Mouse (Mus musculus) hindbrain, embryonic 16.5 days (tissue): ENCODE data around the gene Pacsin1. TPM values are rescaled to one million over a fixed set of nuclear protein-coding genes. Genes with fewer than 3 reads are reported as not detected.

ENCODE experiments used
- ATAC-seq: fragments of 200-750 bp; cut with Nextera tagmentation; 2 replicates; pipeline ENCODE4 v1.8.0; 2017; ENCODE audit warnings: moderate TSS enrichment, moderate library complexity
- H3K27ac ChIP-seq: fragments of 300-500 bp; sonication (generic); 2 replicates; pipeline ENCODE4 v1.5.1; 2014; ENCODE audit warnings: low read depth, mild to moderate bottlenecking, control low read depth, low read length, moderate library complexity
- H3K27me3 ChIP-seq: fragments of 300-500 bp; sonication (generic); replicated peaks from 2 replicates; pipeline ENCODE4 v1.6.1; 2014; ENCODE audit warnings: low read length; ENCODE audit not compliant: control insufficient read depth, insufficient read depth
- H3K36me3 ChIP-seq: fragments of 300-500 bp; sonication (generic); 2 replicates; pipeline ENCODE4 v1.6.1; 2014; ENCODE audit warnings: mild to moderate bottlenecking, low read length, moderate library complexity, mixed read lengths; ENCODE audit not compliant: control insufficient read depth, insufficient read depth
- H3K4me1 ChIP-seq: fragments of 300-500 bp; sonication (generic); 2 replicates; pipeline ENCODE4 v1.6.1; 2014; ENCODE audit warnings: low read depth, low read length; ENCODE audit not compliant: control insufficient read depth, insufficient read depth
- H3K4me2 ChIP-seq: fragments of 300-500 bp; sonication (generic); 2 replicates; pipeline ENCODE4 v1.6.1; 2014; ENCODE audit warnings: mild to moderate bottlenecking, low read length, control low read depth, moderate library complexity
- H3K4me3 ChIP-seq: fragments of 300-500 bp; sonication (generic); 2 replicates; pipeline ENCODE4 v1.5.1; 2014; ENCODE audit warnings: mild to moderate bottlenecking, low read length, control low read depth, moderate library complexity
- H3K9ac ChIP-seq: fragments of 300-500 bp; sonication (generic); 2 replicates; pipeline ENCODE4 v1.6.1; 2014; ENCODE audit warnings: low read depth, mild to moderate bottlenecking, control low read depth, low read length, moderate library complexity
- H3K9me3 ChIP-seq: fragments of 300-500 bp; sonication (generic); 2 replicates; pipeline ENCODE4 v1.6.1; 2014; ENCODE audit warnings: mild to moderate bottlenecking, low read length, moderate library complexity; ENCODE audit not compliant: control insufficient read depth
- WGBS: fragments of 180-500 bp; shearing (Covaris S2); extraction: QIAGEN DNeasy Blood & Tissue Kit; methylation state at CpG from one replicate; pipeline ENCODE4 v1.1.7; 2014; 5-methylcytosine and 5-hydroxymethylcytosine counted together
- polyA plus RNA-seq: library from polyadenylated mRNA; unstranded; fragments of >200 nt; fragmentation: Nextera tagmentation; extraction: Ambion mirVana; gene quantifications from 2 replicates; pipeline ENCODE4 v1.2.1, GENCODE M21; 2015

The Pacsin1 gene
- polyA plus RNA-seq, 1 experiment from 2014 or later, result 77.9 TPM

DNA sequence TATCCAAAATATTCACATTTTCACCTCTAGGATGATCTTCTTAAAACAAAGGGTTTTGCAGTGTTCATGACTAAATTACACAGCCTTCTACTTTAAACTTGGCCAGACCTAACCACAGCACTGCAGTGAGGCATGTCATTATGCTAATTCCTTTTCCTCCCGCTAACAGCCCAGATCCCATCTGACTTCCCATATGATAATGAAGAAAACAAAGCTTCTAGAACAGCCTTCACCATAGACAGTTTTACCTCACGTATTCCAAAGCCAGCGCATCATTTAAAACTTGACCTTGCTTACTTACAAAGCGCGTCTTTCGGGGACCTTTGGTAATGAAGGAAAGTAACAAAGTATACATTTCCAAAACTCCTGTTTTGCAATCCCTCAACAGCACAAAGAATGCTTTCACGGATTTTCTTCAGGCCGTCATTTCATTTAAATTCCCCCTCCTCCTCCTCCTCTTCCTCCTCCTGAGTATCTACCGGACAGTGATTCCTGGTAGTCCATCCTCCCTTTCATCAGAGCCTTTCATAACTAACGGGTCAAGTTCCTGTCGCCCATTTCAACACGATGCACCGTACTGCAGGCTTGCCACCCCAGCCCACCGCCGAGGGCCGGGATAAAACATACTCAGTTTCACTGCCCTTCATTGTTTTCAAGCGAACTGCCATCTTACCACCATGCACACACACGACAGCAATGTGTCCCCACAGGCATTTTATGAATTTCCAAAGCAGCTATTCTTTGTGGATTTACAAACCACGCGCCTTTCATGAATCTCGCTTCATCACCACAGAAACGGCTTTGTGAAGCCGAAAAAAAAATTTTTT lies 33.4 kb upstream of the Pacsin1 start:
- 2% methylated on average over 23 of the region's 23 CpGs for WGBS
- H3K27ac ChIP-seq, result peak overlapping the region; percentile 98
- ATAC-seq, result no peak
- no peaks in the 10 kb centered on the region for H3K27me3 ChIP-seq
- peak overlapping the region; percentile 97 for H3K4me3 ChIP-seq
- 0 out of 2 replicates have a peak, but pooled peaks cover 2% of the 10 kb centered on the region for H3K36me3 ChIP-seq
- peak overlapping the region; percentile 99 for H3K9ac ChIP-seq
- H3K4me1 ChIP-seq, result peaks cover 30% of the 10 kb centered on the region
- H3K9me3 ChIP-seq, result no peaks in the 10 kb centered on the region
- H3K4me2 ChIP-seq, result peak overlapping the region; percentile 81

DNA sequence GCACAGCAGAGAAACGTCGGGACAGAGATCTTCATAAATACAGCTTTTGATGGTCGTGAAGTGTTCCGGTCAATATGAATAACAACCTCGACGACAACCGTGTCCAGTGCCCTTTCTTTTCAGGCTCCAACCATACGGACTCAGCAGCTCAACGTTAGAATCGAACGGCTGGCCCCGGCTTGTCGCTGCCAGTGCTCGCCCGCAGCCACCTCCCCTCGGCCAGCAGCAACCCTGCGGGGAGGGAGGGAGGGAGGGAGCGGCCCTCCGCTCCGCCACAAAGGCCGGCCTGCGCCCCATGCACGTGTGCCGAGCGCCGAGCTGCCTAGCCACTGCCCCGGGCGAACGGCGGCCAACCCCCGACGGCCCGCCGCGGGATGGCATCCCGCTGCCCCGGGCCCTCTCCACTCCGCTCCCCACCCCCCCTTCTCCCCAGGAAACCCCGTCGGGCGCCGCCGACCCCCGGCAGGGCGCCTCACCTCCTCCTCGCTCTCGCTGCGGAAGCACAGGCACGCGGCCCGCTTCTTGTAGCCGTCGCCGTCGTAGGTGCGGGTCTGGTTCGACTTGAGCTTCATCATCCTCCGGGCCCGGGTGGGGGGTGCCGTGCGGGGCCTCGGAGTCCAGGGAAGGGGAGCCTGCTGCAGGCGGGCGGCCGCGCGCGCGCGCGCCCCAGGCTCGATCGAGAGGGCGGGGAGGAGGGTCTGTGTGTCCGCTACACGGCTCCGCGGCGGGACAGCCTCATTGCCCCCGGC lies 32.5 kb upstream of the Pacsin1 start:
- ATAC-seq, result peak; percentile 41
- 0% methylated on average over 63 of the region's 80 CpGs for WGBS
- Histone ChIP-seq H3K4me3 (peak overlapping the region; percentile 97), H3K27ac (peak overlapping the region; percentile 98), H3K4me1 (peaks cover 30% of the 10 kb centered on the region), H3K36me3 (0 out of 2 replicates have a peak, but pooled peaks cover 2% of the 10 kb centered on the region), H3K4me2 (peak overlapping the region; percentile 81), H3K9me3 (no peaks in the 10 kb centered on the region), H3K27me3 (no peaks in the 10 kb centered on the region), H3K9ac (peak overlapping the region; percentile 99)

GRCm38 (mm10) chr17:27623360-27624326 lies 31.7 kb upstream of the Pacsin1 start, which contains the start of gene Nudt3:
Gene Nudt3, minus strand, starts transcription at chr17:27623495.
- Histone ChIP-seq H3K4me3 (peak within 1 kb of the TSS; percentile 97), H3K27me3 (no peaks in the 10 kb centered on the region), H3K36me3 (no peaks in the 10 kb centered on the region), H3K27ac (peak within 1 kb of the TSS; percentile 98), H3K4me1 (peaks cover 30% of the 10 kb centered on the region), H3K9me3 (no peaks in the 10 kb centered on the region), H3K4me2 (peak within 1 kb of the TSS; percentile 81), H3K9ac (peak within 1 kb of the TSS; percentile 99)
- peak; percentile 88 for ATAC-seq
- 8% methylated on average over 75 of the region's 91 CpGs for WGBS

- 43% methylated on average over 7 of the region's 7 CpGs for WGBS
- no peak for ATAC-seq
Observed at GRCm38 (mm10) chr17:27625455-27626251, 29.7 kb upstream of the Pacsin1 start.

GRCm38 (mm10) chr17:27626681-27627080 lies 28.6 kb upstream of the Pacsin1 start:
- peak; percentile 70 for ATAC-seq
- no peaks in the 10 kb centered on the region for H3K9me3 ChIP-seq
- H3K27ac ChIP-seq, result no peak overlapping the region; the same call in 1 of the 2 replicates
- no peak overlapping the region for H3K4me3 ChIP-seq
- H3K4me1 ChIP-seq, result peaks cover 5% of the 10 kb centered on the region
- no peak overlapping the region for H3K4me2 ChIP-seq
- peaks cover 20% of the 10 kb centered on the region for H3K36me3 ChIP-seq
- H3K9ac ChIP-seq, result no peak overlapping the region
- H3K27me3 ChIP-seq, result no peaks in the 10 kb centered on the region
- WGBS, result 7% methylated on average over 5 of the region's 5 CpGs

More at GRCm38 (mm10) chr17:27625455-27626251, 29.7 kb upstream of the Pacsin1 start:
- H3K9ac ChIP-seq, result no peak overlapping the region
- peaks cover 10% of the 10 kb centered on the region for H3K36me3 ChIP-seq
- H3K27ac ChIP-seq, result peak overlapping the region; percentile 9; the same call in 1 of the 2 replicates
- H3K4me2 ChIP-seq, result no peak overlapping the region
- H3K4me3 ChIP-seq, result no peak overlapping the region
- no peaks in the 10 kb centered on the region for H3K27me3 ChIP-seq
- peaks cover 11% of the 10 kb centered on the region for H3K4me1 ChIP-seq
- H3K9me3 ChIP-seq, result no peaks in the 10 kb centered on the region

- no peak for ATAC-seq
- H3K9ac ChIP-seq, result no peak overlapping the region
- H3K4me1 ChIP-seq, result peaks cover 5% of the 10 kb centered on the region
- H3K4me2 ChIP-seq, result no peak overlapping the region
- no peaks in the 10 kb centered on the region for H3K27me3 ChIP-seq
- no peak overlapping the region for H3K4me3 ChIP-seq
- WGBS, result 49% methylated on average over 5 of the region's 5 CpGs
- peaks cover 27% of the 10 kb centered on the region for H3K36me3 ChIP-seq
- H3K27ac ChIP-seq, result no peak overlapping the region
- H3K9me3 ChIP-seq, result no peaks in the 10 kb centered on the region
Observed at GRCm38 (mm10) chr17:27627451-27627850, 27.9 kb upstream of the Pacsin1 start.

DNA sequence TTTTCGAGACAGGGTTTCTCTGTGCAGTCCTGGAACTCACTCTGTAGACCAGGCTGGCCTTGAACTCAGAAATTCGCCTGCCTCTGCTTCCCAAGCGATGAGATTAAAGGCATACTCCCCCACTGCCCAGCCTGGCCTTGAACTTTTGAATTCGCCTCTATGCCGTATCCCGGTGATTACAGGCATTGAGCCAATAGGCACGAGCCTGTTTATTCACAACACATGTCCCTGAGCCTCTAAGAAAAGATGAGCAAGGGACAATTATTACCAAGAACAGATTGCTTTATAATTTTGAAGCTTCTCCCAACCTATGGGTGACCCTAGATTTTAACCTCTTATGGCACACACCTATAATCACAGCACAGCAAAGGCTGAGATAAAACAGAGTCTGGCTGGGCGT lies 26.9 kb upstream of the Pacsin1 start:
- 87% methylated on average over 8 of the region's 8 CpGs for WGBS
- peaks cover 13% of the 10 kb centered on the region for H3K4me1 ChIP-seq
- no peak overlapping the region for H3K27ac ChIP-seq
- H3K9ac ChIP-seq, result no peak overlapping the region
- H3K4me3 ChIP-seq, result no peak overlapping the region
- peaks cover 31% of the 10 kb centered on the region for H3K36me3 ChIP-seq
- ATAC-seq, result no peak
- no peaks in the 10 kb centered on the region for H3K27me3 ChIP-seq
- H3K9me3 ChIP-seq, result no peaks in the 10 kb centered on the region
- H3K4me2 ChIP-seq, result no peak overlapping the region
